Mouse (Mus musculus) hindbrain, embryonic 12.5 days (tissue): ENCODE data around the gene Muc1. TPM values are rescaled to one million over a fixed set of nuclear protein-coding genes. Genes with fewer than 3 reads are reported as not detected.

Experiments
- ATAC-seq: fragments of 200-750 bp; cut with Nextera tagmentation; 2 replicates; pipeline ENCODE4 v1.8.0; 2017; ENCODE audit warnings: moderate TSS enrichment; ENCODE audit not compliant: low FRiP score
- H3K27ac ChIP-seq: fragments of 300-500 bp; sonication (generic); 2 replicates; pipeline ENCODE4 v1.5.1; 2016; ENCODE audit warnings: mild to moderate bottlenecking
- H3K27me3 ChIP-seq: fragments of 300-500 bp; sonication (generic); 2 replicates; pipeline ENCODE4 v1.6.1; 2016; ENCODE audit warnings: mild to moderate bottlenecking
- H3K36me3 ChIP-seq: fragments of 300-500 bp; sonication (generic); 2 replicates; pipeline ENCODE4 v1.6.1; 2016; ENCODE audit warnings: mild to moderate bottlenecking
- H3K4me1 ChIP-seq: fragments of 300-500 bp; sonication (generic); 2 replicates; pipeline ENCODE4 v1.6.1; 2016
- H3K4me2 ChIP-seq: fragments of 300-500 bp; sonication (generic); replicated peaks from 2 replicates; pipeline ENCODE4 v1.6.1; 2016; ENCODE audit warnings: mild to moderate bottlenecking
- H3K4me3 ChIP-seq: fragments of 300-500 bp; sonication (generic); 2 replicates; pipeline ENCODE4 v1.5.1; 2016; ENCODE audit warnings: mild to moderate bottlenecking
- H3K9ac ChIP-seq: fragments of 300-500 bp; sonication (generic); 2 replicates; pipeline ENCODE4 v1.6.1; 2016; ENCODE audit warnings: mild to moderate bottlenecking, moderate library complexity
- H3K9me3 ChIP-seq: fragments of 300-500 bp; sonication (generic); replicated peaks from 2 replicates; pipeline ENCODE4 v1.6.1; 2016; ENCODE audit warnings: mild to moderate bottlenecking
- WGBS: fragments of 180-500 bp; shearing (Covaris S2); methylation state at CpG from one replicate; pipeline ENCODE4 v1.1.7; 2016; 5-methylcytosine and 5-hydroxymethylcytosine counted together
- polyA plus RNA-seq: library from polyadenylated mRNA; unstranded; fragments of >200 nt; fragmentation: Nextera tagmentation; extraction: Ambion mirVana; gene quantifications from 2 replicates; pipeline ENCODE4 v1.2.1, GENCODE M21; 2016

The Muc1 gene
- 1.5 and 1.6 TPM in 2 replicates for polyA plus RNA-seq

GRCm38 (mm10) chr3:89228836-89229235 lies at the start of gene Muc1:
TSS of gene Muc1 (plus strand) at chr3:89229057.
- Histone ChIP-seq H3K9me3 (no peaks in the 10 kb centered on the region), H3K9ac (peak within 1 kb of the TSS; percentile 76), H3K4me1 (peaks cover 49% of the 10 kb centered on the region), H3K36me3 (peaks cover 14% of the 10 kb centered on the region), H3K27ac (peak within 1 kb of the TSS; percentile 88), H3K4me2 (peak within 1 kb of the TSS; percentile 70), H3K4me3 (peak within 1 kb of the TSS; percentile 49), H3K27me3 (no peaks in the 10 kb centered on the region; the same call in 1 of the 2 replicates)
- WGBS: 32% methylated on average over 10 of the region's 10 CpGs
- no peak for ATAC-seq

- Histone ChIP-seq H3K9ac (0 out of 2 replicates have a peak overlapping the region, but pooled peaks have one; percentile 23), H3K4me3 (no peak overlapping the region), H3K27me3 (peaks cover under 1% of the 10 kb centered on the region; the same call in 1 of the 2 replicates), H3K4me2 (no peak overlapping the region), H3K36me3 (peaks cover 39% of the 10 kb centered on the region), H3K9me3 (no peaks in the 10 kb centered on the region), H3K4me1 (peaks cover 42% of the 10 kb centered on the region), H3K27ac (0 out of 2 replicates have a peak overlapping the region, but pooled peaks have one; percentile 23)
- 94% methylated on average over 26 of the region's 27 CpGs for WGBS
- no peak for ATAC-seq
Measured at GRCm38 (mm10) chr3:89181749-89182500, 46.9 kb upstream of the Muc1 start.

GRCm38 (mm10) chr3:89182531-89183057 lies 46.3 kb upstream of the Muc1 start:
- Histone ChIP-seq H3K4me2 (peak overlapping the region; percentile 95), H3K4me1 (peaks cover 45% of the 10 kb centered on the region), H3K9me3 (no peaks in the 10 kb centered on the region), H3K27me3 (peaks cover 3% of the 10 kb centered on the region; the same call in 1 of the 2 replicates), H3K27ac (peak overlapping the region; percentile 23; the same call in 1 of the 2 replicates), H3K36me3 (peaks cover 41% of the 10 kb centered on the region), H3K9ac (no peak overlapping the region), H3K4me3 (peak overlapping the region; percentile 62; the same call in 1 of the 2 replicates)
- peak; percentile 39 for ATAC-seq
- WGBS: 50% methylated on average over 7 of the region's 7 CpGs

GRCm38 (mm10) chr3:89183058-89183958 lies 45.5 kb upstream of the Muc1 start, which contains the start of gene Fam189b:
TSS of gene Fam189b (plus strand) at chr3:89183143.
- no peaks in the 10 kb centered on the region for H3K9me3 ChIP-seq
- peaks cover 46% of the 10 kb centered on the region for H3K36me3 ChIP-seq
- peaks cover 3% of the 10 kb centered on the region; the same call in 1 of the 2 replicates for H3K27me3 ChIP-seq
- H3K4me2 ChIP-seq: peak within 1 kb of the TSS; percentile 95
- peak within 1 kb of the TSS; percentile 62 for H3K4me3 ChIP-seq
- 5% methylated on average over 39 of the region's 39 CpGs for WGBS
- H3K9ac ChIP-seq: peak within 1 kb of the TSS; percentile 91
- ATAC-seq: peak; percentile 94
- H3K27ac ChIP-seq: peak within 1 kb of the TSS; percentile 91
- H3K4me1 ChIP-seq: peaks cover 40% of the 10 kb centered on the region

GRCm38 (mm10) chr3:89183959-89184315 lies 44.9 kb upstream of the Muc1 start:
- ATAC-seq: no peak
- Histone ChIP-seq H3K36me3 (peaks cover 48% of the 10 kb centered on the region), H3K4me1 (peaks cover 34% of the 10 kb centered on the region), H3K27ac (peak overlapping the region; percentile 91; the same call in 1 of the 2 replicates), H3K9me3 (no peaks in the 10 kb centered on the region), H3K27me3 (peaks cover 3% of the 10 kb centered on the region; the same call in 1 of the 2 replicates), H3K4me3 (peak overlapping the region; percentile 62), H3K4me2 (peak overlapping the region; percentile 95), H3K9ac (peak overlapping the region; percentile 91)
- 79% methylated on average over 6 of the region's 6 CpGs for WGBS

- Histone ChIP-seq H3K4me3 (no peak overlapping the region), H3K36me3 (peaks cover 16% of the 10 kb centered on the region; the same call in 1 of the 2 replicates), H3K9me3 (no peaks in the 10 kb centered on the region), H3K27me3 (peaks cover 3% of the 10 kb centered on the region; the same call in 1 of the 2 replicates), H3K9ac (no peak overlapping the region), H3K27ac (no peak overlapping the region), H3K4me1 (peaks cover 31% of the 10 kb centered on the region), H3K4me2 (no peak overlapping the region)
- no peak for ATAC-seq
- WGBS: 39% methylated on average over 23 of the region's 23 CpGs
Measured at GRCm38 (mm10) chr3:89187197-89187596, 41.7 kb upstream of the Muc1 start.

- Histone ChIP-seq H3K9ac (no peak overlapping the region), H3K9me3 (no peaks in the 10 kb centered on the region), H3K27ac (no peak overlapping the region), H3K4me2 (no peak overlapping the region), H3K4me3 (no peak overlapping the region), H3K27me3 (peaks cover 3% of the 10 kb centered on the region; the same call in 1 of the 2 replicates), H3K36me3 (peaks cover 14% of the 10 kb centered on the region; the same call in 1 of the 2 replicates), H3K4me1 (peaks cover 31% of the 10 kb centered on the region)
- WGBS: 60% methylated on average over 18 of the region's 18 CpGs
- ATAC-seq: no peak
Measured at GRCm38 (mm10) chr3:89187690-89188477, 41.0 kb upstream of the Muc1 start.

- 57% methylated on average over 12 of the region's 12 CpGs for WGBS
- Histone ChIP-seq H3K4me2 (no peak overlapping the region), H3K36me3 (peaks cover 14% of the 10 kb centered on the region; the same call in 1 of the 2 replicates)
Measured at GRCm38 (mm10) chr3:89188478-89188875, 40.4 kb upstream of the Muc1 start.

GRCm38 (mm10) chr3:89190436-89190835 lies 38.4 kb upstream of the Muc1 start:
- H3K4me1 ChIP-seq: peaks cover 10% of the 10 kb centered on the region
- H3K9ac ChIP-seq: no peak overlapping the region
- H3K4me3 ChIP-seq: no peak overlapping the region
- H3K9me3 ChIP-seq: no peaks in the 10 kb centered on the region
- no peak overlapping the region for H3K27ac ChIP-seq
- peaks cover 3% of the 10 kb centered on the region; the same call in 1 of the 2 replicates for H3K27me3 ChIP-seq
- H3K36me3 ChIP-seq: peaks cover 14% of the 10 kb centered on the region; the same call in 1 of the 2 replicates
- no peak for ATAC-seq
- WGBS: 85% methylated on average over 8 of the region's 8 CpGs
- no peak overlapping the region for H3K4me2 ChIP-seq

More at GRCm38 (mm10) chr3:89188478-89188875, 40.4 kb upstream of the Muc1 start:
- no peaks in the 10 kb centered on the region for H3K9me3 ChIP-seq
- H3K27me3 ChIP-seq: peaks cover 3% of the 10 kb centered on the region; the same call in 1 of the 2 replicates
- H3K27ac ChIP-seq: no peak overlapping the region
- no peak for ATAC-seq
- H3K9ac ChIP-seq: no peak overlapping the region
- H3K4me1 ChIP-seq: peaks cover 29% of the 10 kb centered on the region
- H3K4me3 ChIP-seq: no peak overlapping the region

- Histone ChIP-seq H3K27me3 (no peaks in the 10 kb centered on the region), H3K4me3 (no peak overlapping the region), H3K4me2 (no peak overlapping the region), H3K4me1 (peaks cover 10% of the 10 kb centered on the region), H3K27ac (no peak overlapping the region), H3K9me3 (no peaks in the 10 kb centered on the region), H3K36me3 (peaks cover 6% of the 10 kb centered on the region; the same call in 1 of the 2 replicates), H3K9ac (no peak overlapping the region)
- ATAC-seq: no peak
- whole genome bisulfite sequencing: 77% methylated on average over 1 of the region's 1 CpGs
Measured at GRCm38 (mm10) chr3:89193351-89193750, 35.5 kb upstream of the Muc1 start.

- Histone ChIP-seq H3K4me2 (no peak overlapping the region), H3K9me3 (no peaks in the 10 kb centered on the region)
Measured at GRCm38 (mm10) chr3:89193853-89194252, 35.0 kb upstream of the Muc1 start.

More at GRCm38 (mm10) chr3:89193853-89194252, 35.0 kb upstream of the Muc1 start:
- Histone ChIP-seq H3K27ac (no peak overlapping the region), H3K4me1 (peaks cover 10% of the 10 kb centered on the region), H3K36me3 (peaks cover 1% of the 10 kb centered on the region; the same call in 1 of the 2 replicates), H3K4me3 (no peak overlapping the region), H3K27me3 (no peaks in the 10 kb centered on the region), H3K9ac (no peak overlapping the region)
- no peak for ATAC-seq
- 88% methylated on average over 2 of the region's 2 CpGs for WGBS
